Mouse (Mus musculus): ENCODE measurements at regions not wholly inside any gene's neighbourhood (a gene's known extent, or its start where the extent isn't known, plus 50 kb on each side); places are given as distances from the start of the nearest gene placed in this dataset.

- no peak for DNase-seq (ENCODE audit: low read depth)
Observed at GRCm38 (mm10) chr11:113178375-113178774, 396.4 kb downstream of the Sox9 start.

- DNase-seq (ENCODE audit: low read depth): no peak
Observed at GRCm38 (mm10) chr11:113180008-113180407, 398.0 kb downstream of the Sox9 start.

- DNase-seq (ENCODE audit: low read depth): no peak
Observed at GRCm38 (mm10) chr11:113182083-113182861, 400.2 kb downstream of the Sox9 start.

- DNase-seq (ENCODE audit: low read depth): no peak
Observed at GRCm38 (mm10) chr11:113183556-113183955, 401.5 kb downstream of the Sox9 start.

GRCm38 (mm10) chr11:113184095-113184494 is 402.1 kb downstream of the Sox9 start:
- DNase-seq (ENCODE audit: low read depth): no peak

GRCm38 (mm10) chr11:113187407-113187806 is 405.4 kb downstream of the Sox9 start:
- DNase-seq (ENCODE audit: low read depth): peak; percentile 83

- no peak for DNase-seq (ENCODE audit: low read depth)
Observed at GRCm38 (mm10) chr11:113188263-113188920, 406.4 kb downstream of the Sox9 start.

GRCm38 (mm10) chr11:113190006-113190405 is 408.0 kb downstream of the Sox9 start:
- peak; percentile 71 for DNase-seq (ENCODE audit: low read depth)

- peak; percentile 92 for DNase-seq (ENCODE audit: low read depth)
Observed at GRCm38 (mm10) chr11:113190520-113190919, 408.5 kb downstream of the Sox9 start.

GRCm38 (mm10) chr11:113191006-113191405 is 409.0 kb downstream of the Sox9 start:
- peak; percentile 78 for DNase-seq (ENCODE audit: low read depth)

- no peak for DNase-seq (ENCODE audit: low read depth)
Observed at GRCm38 (mm10) chr11:113192086-113192856, 410.2 kb downstream of the Sox9 start.

GRCm38 (mm10) chr11:113194144-113194827 is 412.3 kb downstream of the Sox9 start:
- DNase-seq (ENCODE audit: low read depth): peak; percentile 60
